Mouse (Mus musculus) heart, embryonic 16.5 days (tissue): ENCODE results near the gene Golga1. TPM values are rescaled to one million over a fixed set of nuclear protein-coding genes. Genes with fewer than 3 reads are reported as not detected.
"Not testable (repeated sequence)": the region's sequence is repeated elsewhere in the genome, so short reads cannot be mapped to it uniquely, and the experiment has no call there.

Experiments
- ATAC-seq: fragments of 200-750 bp; cut with Nextera tagmentation; replicated peaks from 2 replicates; pipeline ENCODE4 v1.8.0; 2017; ENCODE audit warnings: moderate number of reproducible peaks; ENCODE audit not compliant: insufficient read depth, low FRiP score; ENCODE audit errors: extremely low read depth
- H3K27ac ChIP-seq: fragments of 300-500 bp; sonication (generic); 2 replicates; pipeline ENCODE4 v1.5.1; 2014; ENCODE audit warnings: mild to moderate bottlenecking, low read length, control low read depth, moderate library complexity
- H3K27me3 ChIP-seq: fragments of 300-500 bp; sonication (generic); 2 replicates; pipeline ENCODE4 v1.6.1; 2014; ENCODE audit warnings: low read length, mixed read lengths; ENCODE audit not compliant: control insufficient read depth, insufficient read depth
- H3K36me3 ChIP-seq: fragments of 300-500 bp; sonication (generic); 2 replicates; pipeline ENCODE4 v1.6.1; 2014; ENCODE audit not compliant: control insufficient read depth, insufficient read depth
- H3K4me1 ChIP-seq: fragments of 300-500 bp; sonication (generic); 2 replicates; pipeline ENCODE4 v1.6.1; 2014; ENCODE audit warnings: low read length, mixed read lengths; ENCODE audit not compliant: control insufficient read depth, insufficient read depth
- H3K4me2 ChIP-seq: fragments of 300-500 bp; sonication (generic); 2 replicates; pipeline ENCODE4 v1.6.1; 2014; ENCODE audit warnings: low read depth, mild to moderate bottlenecking, control low read depth, low read length
- H3K4me3 ChIP-seq: fragments of 300-500 bp; sonication (generic); 2 replicates; pipeline ENCODE4 v1.5.1; 2014; ENCODE audit warnings: mild to moderate bottlenecking, control low read depth, low read length
- H3K9ac ChIP-seq: fragments of 300-500 bp; sonication (generic); 2 replicates; pipeline ENCODE4 v1.6.1; 2014; ENCODE audit warnings: low read length, control low read depth
- H3K9me3 ChIP-seq: fragments of 300-500 bp; sonication (generic); replicated peaks from 2 replicates; pipeline ENCODE4 v1.6.1; 2016; ENCODE audit warnings: low read length; ENCODE audit not compliant: control insufficient read depth
- WGBS: fragments of 180-500 bp; shearing (Covaris S2); extraction: QIAGEN DNeasy Blood & Tissue Kit; methylation state at CpG from one replicate; pipeline ENCODE4 v1.1.7; 2014; 5-methylcytosine and 5-hydroxymethylcytosine counted together
- polyA plus RNA-seq: library from polyadenylated mRNA; unstranded; fragments of >200 nt; fragmentation: Nextera tagmentation; extraction: Ambion mirVana; gene quantifications from 2 replicates; pipeline ENCODE4 v1.2.1, GENCODE M21; 2015

Gene Golga1
- polyA plus RNA-seq, 1 experiment from 2014 or later: 19.7 TPM

GRCm38 (mm10) chr2:39011264-39011663, 54.1 kb downstream of the Golga1 start:
- no peak overlapping the region for H3K9ac ChIP-seq
- H3K9me3 ChIP-seq: no peaks in the 10 kb centered on the region
- peaks cover 25% of the 10 kb centered on the region for H3K4me1 ChIP-seq
- H3K4me3 ChIP-seq: no peak overlapping the region
- ATAC-seq: no peak
- H3K4me2 ChIP-seq: no peak overlapping the region
- H3K36me3 ChIP-seq: peaks cover 26% of the 10 kb centered on the region
- H3K27ac ChIP-seq: no peak overlapping the region
- H3K27me3 ChIP-seq: no peaks in the 10 kb centered on the region

- not testable (repeated sequence) for H3K9ac ChIP-seq, ATAC-seq, H3K4me3 ChIP-seq, H3K27me3 ChIP-seq, H3K9me3 ChIP-seq, H3K27ac ChIP-seq, H3K4me2 ChIP-seq
- Histone ChIP-seq H3K4me1 (peaks cover 30% of the 10 kb centered on the region), H3K36me3 (peaks cover 15% of the 10 kb centered on the region)
- 95% methylated on average over 5 of the region's 5 CpGs for WGBS
Measured at GRCm38 (mm10) chr2:39010144-39010543, 55.2 kb downstream of the Golga1 start.

- Histone ChIP-seq H3K27ac (peak overlapping the region; percentile 97), H3K4me2 (peak overlapping the region; percentile 90), H3K4me3 (peak overlapping the region; percentile 73), H3K9me3 (no peaks in the 10 kb centered on the region), H3K27me3 (no peaks in the 10 kb centered on the region), H3K36me3 (peaks cover 7% of the 10 kb centered on the region; the same call in 1 of the 2 replicates), H3K4me1 (peaks cover 33% of the 10 kb centered on the region), H3K9ac (peak overlapping the region; percentile 97)
- ATAC-seq: no peak
- 18% methylated on average over 3 of the region's 3 CpGs for WGBS
Measured at GRCm38 (mm10) chr2:39008954-39009365, 56.4 kb downstream of the Golga1 start.

GRCm38 (mm10) chr2:39008350-39008851, 56.9 kb downstream of the Golga1 start:
- Histone ChIP-seq H3K27me3 (no peaks in the 10 kb centered on the region), H3K36me3 (peaks cover 8% of the 10 kb centered on the region), H3K9ac (peak overlapping the region; percentile 97), H3K9me3 (no peaks in the 10 kb centered on the region), H3K4me3 (peak overlapping the region; percentile 73), H3K4me2 (peak overlapping the region; percentile 90), H3K4me1 (peaks cover 39% of the 10 kb centered on the region), H3K27ac (peak overlapping the region; percentile 97)
- under 1% methylated on average over 25 of the region's 25 CpGs for WGBS
- ATAC-seq: peak; percentile 38

DNA sequence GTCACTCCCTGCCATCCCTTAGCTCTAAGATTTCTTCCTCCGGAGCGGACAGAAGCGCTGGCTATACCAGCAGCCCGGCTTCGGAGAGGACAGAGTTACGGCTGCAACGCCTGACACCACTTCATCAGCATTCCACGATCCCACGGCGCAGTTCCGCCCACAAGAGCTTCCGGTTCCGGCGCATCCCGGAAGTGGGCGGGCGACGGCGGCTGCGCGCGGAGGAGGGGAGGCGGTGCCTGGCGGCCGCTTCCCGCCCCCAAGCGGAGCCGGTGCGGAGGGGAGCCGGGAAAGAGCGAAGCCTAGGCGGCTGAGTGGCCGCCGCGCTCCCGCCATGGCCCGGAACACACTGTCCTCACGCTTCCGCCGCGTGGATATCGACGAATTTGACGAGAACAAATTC, 57.5 kb downstream of the Golga1 start:
- peak overlapping the region; percentile 97 for H3K27ac ChIP-seq
- H3K9me3 ChIP-seq: no peaks in the 10 kb centered on the region
- under 1% methylated on average over 44 of the region's 44 CpGs for WGBS
- H3K4me1 ChIP-seq: peaks cover 44% of the 10 kb centered on the region
- peak overlapping the region; percentile 97 for H3K9ac ChIP-seq
- H3K27me3 ChIP-seq: no peaks in the 10 kb centered on the region
- peak overlapping the region; percentile 73 for H3K4me3 ChIP-seq
- H3K36me3 ChIP-seq: peaks cover 12% of the 10 kb centered on the region
- ATAC-seq: peak; percentile 84
- peak overlapping the region; percentile 90 for H3K4me2 ChIP-seq

DNA sequence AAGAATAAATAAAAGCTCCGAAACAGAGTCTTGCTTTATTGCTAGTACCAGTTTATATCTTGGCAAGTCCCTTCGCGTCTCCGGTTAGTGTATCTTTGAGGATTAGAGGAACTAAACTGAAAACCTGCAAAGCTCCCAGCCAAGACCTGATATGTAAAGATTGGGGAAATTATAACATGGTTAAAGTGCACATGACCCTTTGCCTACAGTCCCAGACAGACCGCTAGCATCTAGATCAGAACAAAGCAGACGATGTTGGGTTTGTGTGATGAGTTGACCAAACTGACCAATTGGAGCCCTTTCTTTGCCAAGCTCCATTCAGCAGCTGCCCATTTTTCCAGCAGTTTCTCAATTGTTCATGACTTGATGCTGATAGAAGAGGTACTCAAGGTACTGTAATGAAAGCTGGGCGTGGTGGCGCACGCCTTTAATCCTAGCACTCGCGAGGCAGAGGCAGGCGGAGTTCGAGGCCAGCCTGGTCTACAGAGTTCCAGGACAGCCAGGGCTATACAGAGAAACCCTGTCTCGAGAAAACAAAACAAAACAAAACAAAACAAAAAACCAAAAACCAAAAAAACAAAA, 59.1 kb downstream of the Golga1 start:
- H3K27ac ChIP-seq: no peak overlapping the region
- ATAC-seq: no peak
- H3K9ac ChIP-seq: peak overlapping the region; percentile 83; the same call in 1 of the 2 replicates
- H3K27me3 ChIP-seq: no peaks in the 10 kb centered on the region
- WGBS: 91% methylated on average over 14 of the region's 14 CpGs
- H3K4me3 ChIP-seq: peak overlapping the region; percentile 83
- peaks cover 27% of the 10 kb centered on the region for H3K36me3 ChIP-seq
- peak overlapping the region; percentile 70 for H3K4me2 ChIP-seq
- H3K4me1 ChIP-seq: peaks cover 40% of the 10 kb centered on the region
- H3K9me3 ChIP-seq: no peaks in the 10 kb centered on the region

GRCm38 (mm10) chr2:39005574-39006079, 59.7 kb downstream of the Golga1 start, which contains the start of gene Rpl35:
Gene Rpl35, minus strand, starts transcription at chr2:39005624.
- peak within 1 kb of the TSS; percentile 78 for H3K27ac ChIP-seq
- 13% methylated on average over 15 of the region's 15 CpGs for WGBS
- peak within 1 kb of the TSS; percentile 99 for H3K4me2 ChIP-seq
- no peaks in the 10 kb centered on the region for H3K27me3 ChIP-seq
- H3K4me3 ChIP-seq: peak within 1 kb of the TSS; percentile 83
- peaks cover 33% of the 10 kb centered on the region for H3K36me3 ChIP-seq
- no peak for ATAC-seq
- peak within 1 kb of the TSS; percentile 83 for H3K9ac ChIP-seq
- peaks cover 36% of the 10 kb centered on the region for H3K4me1 ChIP-seq
- H3K9me3 ChIP-seq: no peaks in the 10 kb centered on the region

DNA sequence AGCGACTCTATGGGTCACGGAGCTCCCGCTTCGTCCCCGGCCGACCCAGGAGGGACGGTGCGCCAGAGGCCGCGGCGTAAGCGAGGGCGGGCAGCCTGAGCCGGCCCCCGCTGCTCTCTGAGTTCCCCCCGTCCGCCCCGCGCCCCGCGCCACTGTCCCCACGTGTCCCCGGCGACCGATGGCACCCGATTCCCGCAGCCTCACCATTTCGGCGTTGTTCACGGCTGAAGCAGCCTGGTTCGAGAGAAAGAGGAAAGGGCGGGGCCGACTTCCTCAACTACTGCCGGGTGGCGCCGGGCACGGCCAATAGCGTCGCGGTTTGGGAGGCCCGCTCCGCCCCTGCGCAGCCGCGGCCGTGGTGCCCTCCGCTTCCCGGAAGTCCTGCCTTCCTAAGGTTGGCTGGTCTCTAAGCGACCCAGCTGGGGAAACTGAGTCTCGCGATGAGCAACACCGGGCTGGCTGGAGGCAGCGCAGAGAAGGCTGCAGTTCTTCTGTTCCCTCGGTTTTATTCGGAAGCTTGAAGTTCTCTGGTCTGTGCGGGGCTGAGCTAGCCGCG, 60.4 kb downstream of the Golga1 start, which contains the start of gene Arpc5l:
Arpc5l (plus strand) TSS at position 469 of the 556 bp plus-strand sequence.
- Histone ChIP-seq H3K4me2 (peak within 1 kb of the TSS; percentile 99), H3K27me3 (no peaks in the 10 kb centered on the region), H3K36me3 (peaks cover 36% of the 10 kb centered on the region), H3K4me1 (peaks cover 36% of the 10 kb centered on the region), H3K27ac (peak within 1 kb of the TSS; percentile 78), H3K9me3 (no peaks in the 10 kb centered on the region), H3K9ac (peak within 1 kb of the TSS; percentile 83), H3K4me3 (peak within 1 kb of the TSS; percentile 83)
- WGBS: 1% methylated on average over 57 of the region's 58 CpGs
- ATAC-seq: peak; percentile 85

DNA sequence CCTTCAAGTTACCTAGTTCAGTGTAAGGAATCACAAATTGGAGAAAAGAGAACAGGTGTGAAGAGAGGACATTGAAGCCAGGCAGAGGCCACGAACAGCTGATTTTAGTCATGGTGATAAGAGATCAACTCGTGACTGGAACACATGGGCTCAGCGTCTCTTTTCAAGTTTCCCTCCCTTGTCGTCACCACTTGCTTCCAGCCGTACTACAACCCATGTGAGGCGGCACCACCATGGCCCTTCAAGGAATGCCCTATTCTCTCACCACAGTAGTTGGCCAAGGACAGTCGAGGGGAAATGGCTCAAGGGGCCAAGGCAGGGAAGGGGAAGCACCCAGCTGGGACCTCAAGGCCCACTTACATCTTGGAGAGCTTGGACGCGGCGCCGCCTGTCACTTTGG, 61.0 kb downstream of the Golga1 start:
- H3K9me3 ChIP-seq: no peaks in the 10 kb centered on the region
- under 1% methylated on average over 11 of the region's 11 CpGs for WGBS

More for the DNA sequence above, 61.0 kb downstream of the Golga1 start:
- H3K4me2 ChIP-seq: peak overlapping the region; percentile 99
- peaks cover 36% of the 10 kb centered on the region for H3K36me3 ChIP-seq
- H3K4me3 ChIP-seq: peak overlapping the region; percentile 83
- H3K27me3 ChIP-seq: no peaks in the 10 kb centered on the region
- peak overlapping the region; percentile 78 for H3K27ac ChIP-seq
- no peak for ATAC-seq
- peaks cover 32% of the 10 kb centered on the region for H3K4me1 ChIP-seq
- peak overlapping the region; percentile 77 for H3K9ac ChIP-seq
